ENCODE assay signal across 11 mouse cellular contexts in the genomic region with DNA sequence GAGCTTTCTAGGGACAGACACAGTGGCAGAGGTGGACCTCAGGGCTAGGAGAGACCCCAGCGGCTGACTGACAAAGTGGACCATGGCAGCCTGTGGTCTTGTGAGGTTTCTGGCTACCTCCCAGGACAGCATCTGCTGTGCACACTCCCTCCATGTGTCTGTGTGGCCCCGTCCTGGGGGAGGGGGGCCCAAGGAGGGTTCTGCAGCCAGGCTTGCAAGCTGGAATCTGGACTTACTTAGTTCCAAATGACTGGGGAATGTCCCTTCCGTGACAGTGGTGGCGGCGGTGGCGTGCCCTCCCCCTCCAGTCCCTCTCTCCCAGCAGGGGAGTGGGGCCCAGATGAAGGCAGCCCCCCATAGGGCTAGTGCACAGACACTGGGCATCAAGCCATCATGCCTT. TPM values are rescaled to one million over a fixed set of nuclear protein-coding genes. Genes with fewer than 3 reads are reported as not detected.
DNase-seq lines count a peak whose midpoint lies in the region; ATAC-seq and TF ChIP-seq lines count a peak whose summit lies in the region.
"Had no signal": no experiment of that assay in that cellular context is flagged by ENCODE, and none has a peak within 500 bp of the region (broad histone marks: within the 10 kb centered on the region; RNA-seq: fewer than 3 reads in every experiment).

No protein-coding gene starts in this region.

- H3K9me3 ChIP-seq in heart, embryonic 10.5 days, result no peaks in the 10 kb centered on the region
- no peaks in the 10 kb centered on the region for H3K9me3 ChIP-seq in liver, embryonic 12.5 days (replicated peaks)
- H3K9me3 ChIP-seq in liver, postnatal 0 days (ENCODE audit: low read length), result no peaks in the 10 kb centered on the region
- no peaks in the 10 kb centered on the region for H3K9me3 ChIP-seq in limb, embryonic 12.5 days

- no peak for TF ChIP-seq EP300 in liver, postnatal 0 days (IDR thresholded peaks at IDR 0.05; ENCODE audit: low read depth)

- peaks cover 23% of the 10 kb centered on the region for H3K27me3 ChIP-seq in heart, embryonic 10.5 days (ENCODE audit: insufficient read depth, poor library complexity, severe bottlenecking)
- H3K27me3 ChIP-seq in liver, embryonic 12.5 days (replicated peaks), result peaks cover 75% of the 10 kb centered on the region
- 0 out of 2 replicates have a peak, but pooled peaks cover 17% of the 10 kb centered on the region for H3K27me3 ChIP-seq in liver, postnatal 0 days (ENCODE audit: insufficient read depth, low read length)
- no peaks in the 10 kb centered on the region for H3K27me3 ChIP-seq in limb, embryonic 12.5 days

- no peak overlapping the region for H3K4me2 ChIP-seq in liver, embryonic 12.5 days
- H3K4me2 ChIP-seq in liver, postnatal 0 days (ENCODE audit: low read depth, low read length), result no peak overlapping the region
- 0 out of 2 replicates have a peak overlapping the region, but pooled peaks have one; percentile 16 for H3K4me2 ChIP-seq in limb, embryonic 12.5 days

- intact Hi-C loops in left cerebral cortex, postnatal 25 days (cut with DNase I), result no loop called here

- H3K4me3 ChIP-seq in heart, embryonic 10.5 days, result no peak overlapping the region
- H3K4me3 ChIP-seq in liver, embryonic 12.5 days, result no peak overlapping the region
- H3K4me3 ChIP-seq in liver, postnatal 0 days (ENCODE audit: low read depth, low read length), result no peak overlapping the region
- no peak overlapping the region for H3K4me3 ChIP-seq in limb, embryonic 12.5 days (replicated peaks)

- no peak for ATAC-seq in liver, embryonic 12.5 days
- ATAC-seq in liver, postnatal 0 days, result no peak
- ATAC-seq in limb, embryonic 12.5 days (ENCODE audit: insufficient number of reproducible peaks, insufficient read depth, low FRiP score, low TSS enrichment, low read depth), result no peak
- ATAC-seq: inflammation-experienced regulatory T-cells, adult 6 months had no signal

- DNase-seq in heart, embryonic 10.5 days (ENCODE audit: low spot score), result no peak
- no peak for DNase-seq in heart, adult 11 months
- DNase-seq in liver, postnatal 0 days, result no peak
- peak; percentile 53 for DNase-seq in embryo, embryonic 10.5 days (ENCODE audit: low spot score)
- no peak for DNase-seq in frontal cortex, postnatal 36 days (ENCODE audit: low spot score in 2 of 2)
- no peak for DNase-seq in left cerebral cortex, postnatal 25 days (ENCODE audit: low spot score in 2 of 2)
- DNase-seq: liver had no signal

- WGBS in heart, embryonic 10.5 days, result 40% methylated on average over 6 of the region's 6 CpGs
- WGBS in liver, embryonic 12.5 days (ENCODE audit: insufficient replicate concordance), result 79% methylated on average over 6 of the region's 6 CpGs
- WGBS in liver, postnatal 0 days (ENCODE audit: insufficient replicate concordance), result 76% methylated on average over 5 of the region's 6 CpGs
- 9% methylated on average over 6 of the region's 6 CpGs for WGBS in limb, embryonic 12.5 days

- H3K4me1 ChIP-seq in heart, embryonic 10.5 days, result peaks cover 39% of the 10 kb centered on the region
- peaks cover 14% of the 10 kb centered on the region for H3K4me1 ChIP-seq in liver, embryonic 12.5 days
- H3K4me1 ChIP-seq in liver, postnatal 0 days (ENCODE audit: insufficient read depth), result 0 out of 2 replicates have a peak, but pooled peaks cover 4% of the 10 kb centered on the region
- peaks cover 55% of the 10 kb centered on the region for H3K4me1 ChIP-seq in limb, embryonic 12.5 days (replicated peaks)

- H3K9ac ChIP-seq in liver, embryonic 12.5 days, result no peak overlapping the region
- H3K9ac ChIP-seq in liver, postnatal 0 days (replicated peaks), result no peak overlapping the region
- H3K9ac ChIP-seq in limb, embryonic 12.5 days (replicated peaks), result 0 out of 2 replicates have a peak overlapping the region, but pooled peaks have one; percentile 1

- TF ChIP-seq CTCF in liver, postnatal 0 days (IDR thresholded peaks at IDR 0.05; ENCODE audit: low read depth), result no peak

- H3K27ac ChIP-seq in heart, embryonic 10.5 days, result 0 out of 2 replicates have a peak overlapping the region, but pooled peaks have one; percentile 2
- H3K27ac ChIP-seq in liver, embryonic 12.5 days, result 0 out of 2 replicates have a peak overlapping the region, but pooled peaks have one; percentile 39
- no peak overlapping the region for H3K27ac ChIP-seq in liver, postnatal 0 days (ENCODE audit: low read depth)
- peak overlapping the region; percentile 94 for H3K27ac ChIP-seq in limb, embryonic 12.5 days

- H3K36me3 ChIP-seq in heart, embryonic 10.5 days, result no peaks in the 10 kb centered on the region
- H3K36me3 ChIP-seq in liver, embryonic 12.5 days, result no peaks in the 10 kb centered on the region
- no peaks in the 10 kb centered on the region for H3K36me3 ChIP-seq in liver, postnatal 0 days (replicated peaks; ENCODE audit: insufficient read depth, low read length)
- no peaks in the 10 kb centered on the region for H3K36me3 ChIP-seq in limb, embryonic 12.5 days

RNA-seq across cellular contexts. Expression of a gene that starts 6.7 kb away (rescaled TPM):
- polyA plus RNA-seq in heart, embryonic 10.5 days (2016; fragmentation: Nextera tagmentation; extraction: Ambion mirVana), result 4.7 and 13.2 TPM in 2 replicates
- polyA plus RNA-seq in liver, embryonic 12.5 days (2016; fragmentation: Nextera tagmentation; extraction: Ambion mirVana), result 3.9 and 4.2 TPM in 2 replicates
- 0.76 and 1.1 TPM in 2 replicates for polyA plus RNA-seq in liver, postnatal 0 days (2015; fragmentation: Nextera tagmentation; extraction: Ambion mirVana)
- polyA plus RNA-seq in limb, embryonic 12.5 days (2016; fragmentation: Nextera tagmentation; extraction: Ambion mirVana), result 47.6 and 53.5 TPM in 2 replicates
- 10 to 100 TPM; 16.6 to 17.8 TPM for total RNA-seq in left cerebral cortex, postnatal 25 days (2021)
- polyA plus RNA-seq: inflammation-experienced regulatory T-cells, adult 6 months had no signal

RNA-seq across cellular contexts. Expression of a gene that starts 37.4 kb away (rescaled TPM):
- 1.2 and 3.2 TPM in 2 replicates for polyA plus RNA-seq in heart, embryonic 10.5 days (2016; fragmentation: Nextera tagmentation; extraction: Ambion mirVana)
- polyA plus RNA-seq in liver, embryonic 12.5 days (2016; fragmentation: Nextera tagmentation; extraction: Ambion mirVana), result 1.9 and 2.4 TPM in 2 replicates
- 5.8 and 6.2 TPM in 2 replicates for polyA plus RNA-seq in liver, postnatal 0 days (2015; fragmentation: Nextera tagmentation; extraction: Ambion mirVana)
- 2.1 and 2.2 TPM in 2 replicates for polyA plus RNA-seq in limb, embryonic 12.5 days (2016; fragmentation: Nextera tagmentation; extraction: Ambion mirVana)
- total RNA-seq in left cerebral cortex, postnatal 25 days (2021), result under 1 TPM; 0.18 to 0.21 TPM
- total RNA-seq: gastrocnemius, postnatal 4 days had no signal

RNA-seq across cellular contexts. Expression of a gene that starts 47.6 kb away (rescaled TPM):
- 4.2 and 4.5 TPM in 2 replicates for polyA plus RNA-seq in heart, embryonic 10.5 days (2016; fragmentation: Nextera tagmentation; extraction: Ambion mirVana)
- 2.8 and 3.3 TPM in 2 replicates for polyA plus RNA-seq in liver, embryonic 12.5 days (2016; fragmentation: Nextera tagmentation; extraction: Ambion mirVana)
- 147 and 174 TPM in 2 replicates for polyA plus RNA-seq in liver, postnatal 0 days (2015; fragmentation: Nextera tagmentation; extraction: Ambion mirVana)
- polyA plus RNA-seq in limb, embryonic 12.5 days (2016; fragmentation: Nextera tagmentation; extraction: Ambion mirVana), result 3.5 and 5.0 TPM in 2 replicates
- total RNA-seq in left cerebral cortex, postnatal 25 days (2021), result 10 to 100 TPM; 69.9 to 81.4 TPM
- polyA plus RNA-seq: inflammation-experienced regulatory T-cells, adult 6 months had no signal

RNA-seq across cellular contexts. Expression of a gene that starts 53.8 kb away (rescaled TPM):
- 131 and 159 TPM in 2 replicates for polyA plus RNA-seq in heart, embryonic 10.5 days (2016; fragmentation: Nextera tagmentation; extraction: Ambion mirVana)
- polyA plus RNA-seq in liver, embryonic 12.5 days (2016; fragmentation: Nextera tagmentation; extraction: Ambion mirVana), result 84.3 and 88.6 TPM in 2 replicates
- polyA plus RNA-seq in liver, postnatal 0 days (2015; fragmentation: Nextera tagmentation; extraction: Ambion mirVana), result 37.8 and 41.7 TPM in 2 replicates
- polyA plus RNA-seq in limb, embryonic 12.5 days (2016; fragmentation: Nextera tagmentation; extraction: Ambion mirVana), result 232 and 239 TPM in 2 replicates
- total RNA-seq in left cerebral cortex, postnatal 25 days (2021), result 100 to 1,000 TPM; 122 to 155 TPM

Comparison
In these comparisons a context has a peak if more than half of its experiments do, and no peak if none do; other contexts are left out.
1. RNA of a gene that starts 47.6 kb away (polyA plus RNA-seq): 147 to 174 TPM in liver, postnatal 0 days; 4.2 to 4.5 TPM in heart, embryonic 10.5 days, 3.5 to 5.0 TPM in limb, embryonic 12.5 days and 2.8 to 3.3 TPM in liver, embryonic 12.5 days; every median in the first group is over 10 times any median in the second.